Mouse (Mus musculus): ENCODE measurements at regions not wholly inside any gene's neighbourhood (a gene's known extent, or its start where the extent isn't known, plus 50 kb on each side); places are given as distances from the start of the nearest gene placed in this dataset.

DNA sequence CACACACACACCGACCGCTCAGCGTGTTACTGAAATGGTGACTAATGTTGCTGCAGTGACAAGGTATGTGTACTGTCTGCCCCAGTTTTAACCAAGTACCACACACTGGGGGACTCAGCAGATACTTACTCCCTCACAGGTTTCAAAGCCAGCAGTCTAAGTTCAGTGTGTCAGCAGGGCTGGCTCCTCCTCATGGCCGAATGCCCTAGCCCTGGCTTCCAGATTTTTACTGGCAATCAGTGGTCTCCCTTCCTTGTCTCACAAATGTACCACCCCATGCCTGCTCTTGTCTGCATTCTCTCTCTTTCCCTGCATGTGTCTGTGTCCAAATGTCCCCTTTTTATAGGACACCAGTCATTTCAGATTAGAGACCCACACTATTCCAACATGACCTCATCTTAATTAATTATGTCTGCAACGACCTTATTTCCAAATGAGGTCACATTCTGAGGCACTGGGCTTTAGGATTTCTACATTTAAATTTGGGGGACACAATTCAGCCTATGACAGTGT, 114.7 kb downstream of the Uri1 start:
- H3K36me3 ChIP-seq (ENCODE audit: control insufficient read depth, insufficient read depth, low read length): no peaks in the 10 kb centered on the region
- no peak overlapping the region for H3K27ac ChIP-seq (ENCODE audit: low read depth, low read length)
- no peaks in the 10 kb centered on the region for H3K9me3 ChIP-seq (ENCODE audit: control insufficient read depth, low read length)
- DNase-seq (ENCODE audit: low spot score, missing footprints) (no peak), ATAC-seq (ENCODE audit: low FRiP score) (no peak)
- H3K4me2 ChIP-seq: no peak overlapping the region
- H3K9ac ChIP-seq (ENCODE audit: low read length): no peak overlapping the region
- H3K4me3 ChIP-seq (ENCODE audit: low read depth, low read length): no peak overlapping the region
- peaks cover 7% of the 10 kb centered on the region for H3K4me1 ChIP-seq (ENCODE audit: control insufficient read depth, insufficient read depth, low read length)
- no peaks in the 10 kb centered on the region for H3K27me3 ChIP-seq (ENCODE audit: control insufficient read depth, insufficient read depth, low read length)
- WGBS: 89% methylated on average over 5 of the region's 5 CpGs

GRCm38 (mm10) chr7:37893885-37894284, 120.4 kb upstream of the Zfp536 start:
- DNase-seq (ENCODE audit: low spot score, missing footprints): peak; percentile 82
- ATAC-seq (ENCODE audit: low FRiP score): no peak
- 80% methylated on average over 6 of the region's 6 CpGs for WGBS

DNA sequence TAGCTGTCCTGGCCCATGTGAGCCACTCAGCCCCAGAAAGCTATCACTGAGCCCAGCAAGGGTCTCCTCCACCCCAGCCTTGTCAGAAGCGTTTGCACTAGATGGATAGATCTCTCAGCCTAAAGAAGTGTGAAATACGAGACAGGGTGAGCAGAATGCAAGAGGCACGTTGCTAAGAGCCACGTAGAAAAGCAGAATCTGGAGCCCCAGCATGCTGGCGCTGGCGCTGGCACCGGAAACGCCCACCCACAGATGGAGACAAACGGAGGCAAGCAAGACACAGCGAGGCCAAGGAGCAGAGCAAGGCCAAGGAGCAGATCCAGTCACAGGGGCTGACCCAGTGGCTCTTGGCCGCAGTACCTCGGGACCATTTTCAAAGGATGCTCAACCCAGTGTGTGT, 100.9 kb upstream of the Zfp536 start:
- no peak overlapping the region for H3K27ac ChIP-seq (ENCODE audit: low read depth, low read length)
- DNase-seq (ENCODE audit: low spot score, missing footprints) (peak; percentile 45), ATAC-seq (ENCODE audit: low FRiP score) (no peak)
- H3K4me2 ChIP-seq: no peak overlapping the region
- no peaks in the 10 kb centered on the region for H3K9me3 ChIP-seq (ENCODE audit: control insufficient read depth, low read length)
- H3K27me3 ChIP-seq (ENCODE audit: control insufficient read depth, insufficient read depth, low read length): no peaks in the 10 kb centered on the region
- no peak overlapping the region for H3K9ac ChIP-seq (ENCODE audit: low read length)
- no peaks in the 10 kb centered on the region for H3K36me3 ChIP-seq (ENCODE audit: control insufficient read depth, insufficient read depth, low read length)
- 74% methylated on average over 12 of the region's 12 CpGs for WGBS
- no peak overlapping the region for H3K4me3 ChIP-seq (ENCODE audit: low read depth, low read length)
- H3K4me1 ChIP-seq (ENCODE audit: control insufficient read depth, insufficient read depth, low read length): no peaks in the 10 kb centered on the region

More at GRCm38 (mm10) chr7:37893885-37894284, 120.4 kb upstream of the Zfp536 start:
- H3K9ac ChIP-seq (ENCODE audit: low read length): no peak overlapping the region
- H3K4me2 ChIP-seq: no peak overlapping the region
- H3K27ac ChIP-seq (ENCODE audit: low read depth, low read length): no peak overlapping the region
- no peaks in the 10 kb centered on the region; the same call in 1 of the 2 replicates for H3K9me3 ChIP-seq (ENCODE audit: control insufficient read depth, low read length)
- no peak overlapping the region for H3K4me3 ChIP-seq (ENCODE audit: low read depth, low read length)
- no peaks in the 10 kb centered on the region for H3K4me1 ChIP-seq (ENCODE audit: control insufficient read depth, insufficient read depth, low read length)
- no peaks in the 10 kb centered on the region for H3K27me3 ChIP-seq (ENCODE audit: control insufficient read depth, insufficient read depth, low read length)
- no peaks in the 10 kb centered on the region for H3K36me3 ChIP-seq (ENCODE audit: control insufficient read depth, insufficient read depth, low read length)

DNA sequence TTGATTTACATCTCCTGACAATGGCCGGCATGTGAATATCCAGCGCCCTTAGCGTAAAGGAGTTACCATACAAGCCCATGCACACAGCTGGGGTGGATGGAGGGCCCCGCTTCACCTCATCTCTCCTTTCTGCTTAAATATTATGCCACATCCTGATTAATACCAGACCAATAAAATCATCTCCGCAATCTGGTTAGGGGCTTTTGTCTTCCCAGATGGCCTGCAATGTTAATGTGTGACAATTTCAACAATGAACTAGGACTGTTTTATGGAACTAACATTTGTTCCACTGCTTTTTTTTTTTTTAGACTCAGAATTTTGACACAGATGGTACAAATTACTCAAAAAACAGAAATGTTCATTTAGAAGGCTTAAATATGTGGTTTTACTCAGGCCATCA, 97.5 kb upstream of the Zfp536 start:
- Histone ChIP-seq H3K9me3 (ENCODE audit: control insufficient read depth, low read length) (no peaks in the 10 kb centered on the region), H3K4me2 (no peak overlapping the region), H3K36me3 (ENCODE audit: control insufficient read depth, insufficient read depth, low read length) (no peaks in the 10 kb centered on the region), H3K4me1 (ENCODE audit: control insufficient read depth, insufficient read depth, low read length) (no peaks in the 10 kb centered on the region), H3K9ac (ENCODE audit: low read length) (no peak overlapping the region), H3K27ac (ENCODE audit: low read depth, low read length) (no peak overlapping the region), H3K4me3 (ENCODE audit: low read depth, low read length) (no peak overlapping the region), H3K27me3 (ENCODE audit: control insufficient read depth, insufficient read depth, low read length) (no peaks in the 10 kb centered on the region)
- DNase-seq (ENCODE audit: low spot score, missing footprints) (no peak), ATAC-seq (ENCODE audit: low FRiP score) (no peak)
- 86% methylated on average over 5 of the region's 5 CpGs for WGBS

DNA sequence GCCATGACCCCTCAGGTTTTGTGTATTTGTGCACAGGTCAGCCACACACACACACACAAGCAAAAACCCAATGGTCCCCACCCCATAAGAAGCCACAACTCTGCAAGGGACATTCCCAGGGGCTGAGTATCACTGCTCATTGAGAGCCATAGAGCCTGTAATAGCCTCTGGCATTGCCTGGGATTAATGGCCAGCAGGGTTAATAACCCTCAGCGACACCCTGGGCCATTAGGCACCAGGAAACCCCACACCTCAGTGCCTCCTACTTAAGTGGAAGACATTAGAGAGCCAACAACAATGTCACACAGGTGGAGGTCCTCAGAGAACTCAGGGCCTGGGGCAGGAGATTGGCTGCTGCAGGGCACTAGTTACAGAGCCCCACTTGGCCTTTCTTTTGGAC, 93.0 kb upstream of the Zfp536 start:
- WGBS: 47% methylated on average over 1 of the region's 1 CpGs
- H3K27ac ChIP-seq (ENCODE audit: low read depth, low read length): no peak overlapping the region
- DNase-seq (ENCODE audit: low spot score, missing footprints) (no peak), ATAC-seq (ENCODE audit: low FRiP score) (no peak)
- H3K9ac ChIP-seq (ENCODE audit: low read length): no peak overlapping the region
- no peak overlapping the region for H3K4me3 ChIP-seq (ENCODE audit: low read depth, low read length)
- no peaks in the 10 kb centered on the region for H3K9me3 ChIP-seq (ENCODE audit: control insufficient read depth, low read length)
- H3K4me1 ChIP-seq (ENCODE audit: control insufficient read depth, insufficient read depth, low read length): no peaks in the 10 kb centered on the region
- no peaks in the 10 kb centered on the region for H3K36me3 ChIP-seq (ENCODE audit: control insufficient read depth, insufficient read depth, low read length)
- no peaks in the 10 kb centered on the region for H3K27me3 ChIP-seq (ENCODE audit: control insufficient read depth, insufficient read depth, low read length)
- no peak overlapping the region for H3K4me2 ChIP-seq

DNA sequence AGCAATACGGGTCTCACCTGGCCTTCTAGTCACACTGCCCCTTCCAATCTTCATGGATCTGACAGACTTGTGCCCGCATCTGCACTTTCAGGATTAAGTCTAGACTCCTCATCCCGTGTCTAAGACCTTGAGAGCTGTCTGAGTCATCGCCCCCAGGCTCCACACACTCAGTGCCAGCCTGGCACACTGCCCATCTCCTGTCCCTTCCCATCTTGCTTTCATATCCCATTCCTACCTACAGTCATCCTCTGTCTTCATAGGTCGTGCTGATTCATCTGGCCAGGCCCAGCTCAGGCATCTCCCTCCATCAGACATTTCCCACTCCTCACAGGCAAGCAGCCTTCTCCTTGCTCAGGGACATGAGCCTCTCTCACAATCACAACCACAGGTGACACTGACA, 78.0 kb upstream of the Zfp536 start:
- WGBS: 93% methylated on average over 5 of the region's 5 CpGs
- no peak overlapping the region for H3K4me2 ChIP-seq
- no peaks in the 10 kb centered on the region for H3K4me1 ChIP-seq (ENCODE audit: control insufficient read depth, insufficient read depth, low read length)
- H3K27me3 ChIP-seq (ENCODE audit: control insufficient read depth, insufficient read depth, low read length): no peaks in the 10 kb centered on the region
- H3K27ac ChIP-seq (ENCODE audit: low read depth, low read length): no peak overlapping the region
- no peaks in the 10 kb centered on the region for H3K9me3 ChIP-seq (ENCODE audit: control insufficient read depth, low read length)
- H3K36me3 ChIP-seq (ENCODE audit: control insufficient read depth, insufficient read depth, low read length): no peaks in the 10 kb centered on the region
- H3K9ac ChIP-seq (ENCODE audit: low read length): no peak overlapping the region
- H3K4me3 ChIP-seq (ENCODE audit: low read depth, low read length): no peak overlapping the region
- DNase-seq (ENCODE audit: low spot score, missing footprints): peak; percentile 51
- no peak for ATAC-seq (ENCODE audit: low FRiP score)

- Histone ChIP-seq H3K27ac (ENCODE audit: low read depth, low read length) (no peak overlapping the region), H3K36me3 (ENCODE audit: control insufficient read depth, insufficient read depth, low read length) (no peaks in the 10 kb centered on the region), H3K9ac (ENCODE audit: low read length) (no peak overlapping the region), H3K9me3 (ENCODE audit: control insufficient read depth, low read length) (peaks cover 3% of the 10 kb centered on the region; the same call in 1 of the 2 replicates), H3K4me1 (ENCODE audit: control insufficient read depth, insufficient read depth, low read length) (peaks cover 11% of the 10 kb centered on the region), H3K4me2 (no peak overlapping the region), H3K4me3 (ENCODE audit: low read depth, low read length) (no peak overlapping the region), H3K27me3 (ENCODE audit: control insufficient read depth, insufficient read depth, low read length) (no peaks in the 10 kb centered on the region)
- 70% methylated on average over 1 of the region's 1 CpGs for WGBS
- DNase-seq (ENCODE audit: low spot score, missing footprints): no peak
- no peak for ATAC-seq (ENCODE audit: low FRiP score)
These were observed 71.8 kb upstream of the Zfp536 start for GRCm38 (mm10) chr7:37845201-37845600.

GRCm38 (mm10) chr7:37842000-37842513, 68.6 kb upstream of the Zfp536 start:
- DNase-seq (ENCODE audit: low spot score, missing footprints): peak; percentile 94

DNA sequence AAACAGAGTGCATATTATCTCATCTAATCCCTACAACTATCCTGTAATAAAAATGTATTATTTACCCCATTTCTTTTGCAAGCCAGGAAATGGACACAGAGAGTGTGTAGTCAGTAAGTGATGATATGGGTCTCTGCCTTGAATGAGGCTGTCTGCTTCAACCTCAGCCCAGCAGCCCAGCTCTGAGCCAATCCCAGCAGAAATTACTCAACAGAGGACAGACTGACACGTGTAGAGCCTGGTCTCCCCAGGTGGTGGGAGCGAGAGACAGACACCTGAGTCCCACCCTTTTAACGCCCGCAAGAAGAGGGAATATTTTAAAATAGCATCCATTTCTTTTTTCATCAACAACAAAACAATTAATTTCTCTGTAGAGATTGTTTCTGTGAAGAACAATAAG, 68.1 kb upstream of the Zfp536 start:
- Histone ChIP-seq H3K9ac (ENCODE audit: low read length) (peak overlapping the region; percentile 44; the same call in 1 of the 2 replicates), H3K9me3 (ENCODE audit: control insufficient read depth, low read length) (peaks cover 3% of the 10 kb centered on the region; the same call in 1 of the 2 replicates), H3K4me2 (peak overlapping the region; percentile 53), H3K4me3 (ENCODE audit: low read depth, low read length) (peak overlapping the region; percentile 22), H3K4me1 (ENCODE audit: control insufficient read depth, insufficient read depth, low read length) (peaks cover 11% of the 10 kb centered on the region), H3K36me3 (ENCODE audit: control insufficient read depth, insufficient read depth, low read length) (no peaks in the 10 kb centered on the region), H3K27ac (ENCODE audit: low read depth, low read length) (no peak overlapping the region), H3K27me3 (ENCODE audit: control insufficient read depth, insufficient read depth, low read length) (no peaks in the 10 kb centered on the region)
- ATAC-seq (ENCODE audit: low FRiP score): peak; percentile 38; the same call in 1 of the 2 replicates
- 31% methylated on average over 4 of the region's 4 CpGs for WGBS
- no peak for DNase-seq (ENCODE audit: low spot score, missing footprints)

More at GRCm38 (mm10) chr7:37842000-37842513, 68.6 kb upstream of the Zfp536 start:
- Histone ChIP-seq H3K9ac (ENCODE audit: low read length) (peak overlapping the region; percentile 44), H3K4me2 (peak overlapping the region; percentile 53), H3K36me3 (ENCODE audit: control insufficient read depth, insufficient read depth, low read length) (no peaks in the 10 kb centered on the region), H3K9me3 (ENCODE audit: control insufficient read depth, low read length) (peaks cover 3% of the 10 kb centered on the region; the same call in 1 of the 2 replicates), H3K27ac (ENCODE audit: low read depth, low read length) (no peak overlapping the region), H3K4me1 (ENCODE audit: control insufficient read depth, insufficient read depth, low read length) (peaks cover 11% of the 10 kb centered on the region), H3K4me3 (ENCODE audit: low read depth, low read length) (peak overlapping the region; percentile 22), H3K27me3 (ENCODE audit: control insufficient read depth, insufficient read depth, low read length) (no peaks in the 10 kb centered on the region)
- WGBS: 1% methylated on average over 14 of the region's 14 CpGs
- peak; percentile 86 for ATAC-seq (ENCODE audit: low FRiP score)
